Mouse (Mus musculus): ENCODE measurements at regions not wholly inside any gene's neighbourhood (a gene's known extent, or its start where the extent isn't known, plus 50 kb on each side); places are given as distances from the start of the nearest gene placed in this dataset.

DNA sequence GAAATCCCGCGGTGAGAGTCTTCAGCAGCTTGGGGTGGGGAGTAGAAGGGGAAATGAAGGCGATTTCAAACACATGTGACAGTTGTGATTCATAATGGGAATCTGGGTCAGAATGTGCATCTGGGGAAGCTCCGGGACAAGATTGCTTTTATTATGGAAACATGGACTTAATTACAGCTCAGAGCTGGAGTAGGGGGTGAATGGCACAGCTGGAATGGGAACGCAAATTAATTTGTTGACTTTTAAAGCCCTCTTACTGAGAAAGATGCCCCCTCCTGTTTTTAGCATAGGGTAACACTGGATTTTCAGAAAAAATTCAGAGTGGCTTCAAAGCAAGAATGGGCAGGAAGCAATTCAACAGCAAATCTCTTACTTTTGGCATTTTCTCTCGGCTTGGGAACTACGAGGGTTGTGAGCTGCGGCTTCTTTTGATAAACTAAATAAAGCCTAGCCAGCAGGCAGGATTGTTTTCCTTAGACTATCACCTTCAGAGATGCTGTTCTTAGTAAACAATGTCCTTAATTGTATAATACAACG lies 501.0 kb downstream of the Nyap2 start:
- Histone ChIP-seq H3K4me3 (ENCODE audit: insufficient read depth, poor library complexity, severe bottlenecking) (no peak overlapping the region), H3K79me3 (ENCODE audit: low read depth) (no peaks in the 10 kb centered on the region), H3K79me2 (ENCODE audit: control insufficient read depth, insufficient read depth) (no peaks in the 10 kb centered on the region), H3K36me3 (ENCODE audit: control insufficient read depth, insufficient read depth) (no peaks in the 10 kb centered on the region), H3ac (ENCODE audit: control insufficient read depth, insufficient read length, low read depth) (no peak overlapping the region), H3K27me3 (ENCODE audit: control insufficient read depth, insufficient read depth, insufficient read length) (no peaks in the 10 kb centered on the region)
- TF ChIP-seq USF1 (IDR thresholded peaks at IDR 0.05; ENCODE audit: low read depth) = no peak
- no peak for TF ChIP-seq MAX (IDR thresholded peaks at IDR 0.05)
- TF ChIP-seq MYOG (IDR thresholded peaks at IDR 0.05; ENCODE audit: control insufficient read depth, extremely low read depth, insufficient read length) = no peak
- TF ChIP-seq CEBPB (IDR thresholded peaks at IDR 0.05; ENCODE audit: low read depth) = no peak
- no peak for TF ChIP-seq CTCF (IDR thresholded peaks at IDR 0.05; ENCODE audit: control insufficient read depth, insufficient read depth, insufficient read length)
- no peak for TF ChIP-seq FOSL1 (IDR thresholded peaks at IDR 0.05; ENCODE audit: insufficient read depth, low read length, poor library complexity, severe bottlenecking)
- TF ChIP-seq MYOD1 (IDR thresholded peaks at IDR 0.05; ENCODE audit: control insufficient read depth, insufficient read length, low read depth) = no peak

DNA sequence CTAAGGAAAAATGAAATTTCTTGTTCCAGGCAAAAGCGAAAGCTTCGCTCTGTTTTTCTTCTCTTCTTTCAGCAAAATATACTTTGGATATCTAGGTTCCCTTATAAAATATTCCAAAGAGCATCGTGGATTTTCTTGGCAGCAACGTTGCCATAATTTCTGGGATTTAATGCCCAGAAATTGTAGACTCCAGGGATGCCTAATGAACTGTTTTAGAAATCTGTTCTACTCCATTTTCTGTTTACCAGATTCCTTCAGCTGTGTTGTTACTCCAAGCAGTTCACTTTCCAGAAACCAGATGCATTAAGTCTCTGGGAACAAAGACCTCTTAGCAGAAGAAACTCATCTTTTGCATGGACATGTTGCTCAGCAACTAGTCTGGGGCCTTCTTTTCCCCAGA lies 504.5 kb downstream of the Nyap2 start:
- no peaks in the 10 kb centered on the region for H3K36me3 ChIP-seq (ENCODE audit: control insufficient read depth, insufficient read depth)
- H3ac ChIP-seq (ENCODE audit: control insufficient read depth, insufficient read length, low read depth) = no peak overlapping the region
- H3K4me3 ChIP-seq (ENCODE audit: insufficient read depth, poor library complexity, severe bottlenecking) = no peak overlapping the region
- no peaks in the 10 kb centered on the region for H3K79me2 ChIP-seq (ENCODE audit: control insufficient read depth, insufficient read depth)
- TF ChIP-seq MAX (IDR thresholded peaks at IDR 0.05) (no peak), USF1 (IDR thresholded peaks at IDR 0.05; ENCODE audit: low read depth) (no peak), MYOD1 (IDR thresholded peaks at IDR 0.05; ENCODE audit: control insufficient read depth, insufficient read length, low read depth) (no peak), CEBPB (IDR thresholded peaks at IDR 0.05; ENCODE audit: low read depth) (no peak), MYOG (IDR thresholded peaks at IDR 0.05; ENCODE audit: control insufficient read depth, extremely low read depth, insufficient read length) (no peak), FOSL1 (IDR thresholded peaks at IDR 0.05; ENCODE audit: insufficient read depth, low read length, poor library complexity, severe bottlenecking) (no peak)
- H3K27me3 ChIP-seq (ENCODE audit: control insufficient read depth, insufficient read depth, insufficient read length) = no peaks in the 10 kb centered on the region
- no peaks in the 10 kb centered on the region for H3K79me3 ChIP-seq (ENCODE audit: low read depth)

DNA sequence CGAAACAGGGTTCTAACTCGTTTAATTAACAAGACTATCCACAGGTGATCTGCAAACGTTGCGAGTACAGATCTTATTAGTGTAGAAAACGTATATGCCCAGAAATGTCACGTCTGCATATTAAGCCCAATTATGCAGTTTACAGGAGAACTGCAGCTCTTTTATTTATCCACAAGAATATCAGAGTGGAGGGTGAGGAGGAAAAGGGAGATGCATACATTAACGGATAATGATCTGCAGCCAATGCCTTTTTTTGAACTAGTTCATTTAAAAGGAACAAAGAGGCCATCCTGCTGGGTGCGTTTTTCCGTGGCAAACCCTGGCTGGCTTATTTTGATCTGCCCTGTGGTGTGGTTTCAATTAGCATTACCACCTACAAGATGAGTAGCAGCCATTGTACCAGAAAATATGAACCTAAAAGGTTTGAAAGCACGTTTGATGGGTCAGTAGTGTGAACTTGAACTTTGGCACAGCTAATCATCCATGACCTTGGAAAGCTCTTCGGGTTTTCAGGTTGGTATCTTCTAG lies 511.1 kb downstream of the Nyap2 start:
- Histone ChIP-seq H3K4me3 (ENCODE audit: insufficient read depth, poor library complexity, severe bottlenecking) (no peak overlapping the region), H3K27me3 (ENCODE audit: control insufficient read depth, insufficient read depth, insufficient read length) (no peaks in the 10 kb centered on the region), H3K36me3 (ENCODE audit: control insufficient read depth, insufficient read depth) (no peaks in the 10 kb centered on the region), H3K79me2 (ENCODE audit: control insufficient read depth, insufficient read depth) (no peaks in the 10 kb centered on the region), H3ac (ENCODE audit: control insufficient read depth, insufficient read length, low read depth) (no peak overlapping the region), H3K79me3 (ENCODE audit: low read depth) (no peaks in the 10 kb centered on the region)
- TF ChIP-seq CTCF (IDR thresholded peaks at IDR 0.05; ENCODE audit: control insufficient read depth, insufficient read depth, insufficient read length) (no peak), USF1 (IDR thresholded peaks at IDR 0.05; ENCODE audit: low read depth) (no peak), MYOG (IDR thresholded peaks at IDR 0.05; ENCODE audit: control insufficient read depth, extremely low read depth, insufficient read length) (no peak), CEBPB (IDR thresholded peaks at IDR 0.05; ENCODE audit: low read depth) (no peak), FOSL1 (IDR thresholded peaks at IDR 0.05; ENCODE audit: insufficient read depth, low read length, poor library complexity, severe bottlenecking) (no peak), MAX (IDR thresholded peaks at IDR 0.05) (no peak), MYOD1 (IDR thresholded peaks at IDR 0.05; ENCODE audit: control insufficient read depth, insufficient read length, low read depth) (no peak)

DNA sequence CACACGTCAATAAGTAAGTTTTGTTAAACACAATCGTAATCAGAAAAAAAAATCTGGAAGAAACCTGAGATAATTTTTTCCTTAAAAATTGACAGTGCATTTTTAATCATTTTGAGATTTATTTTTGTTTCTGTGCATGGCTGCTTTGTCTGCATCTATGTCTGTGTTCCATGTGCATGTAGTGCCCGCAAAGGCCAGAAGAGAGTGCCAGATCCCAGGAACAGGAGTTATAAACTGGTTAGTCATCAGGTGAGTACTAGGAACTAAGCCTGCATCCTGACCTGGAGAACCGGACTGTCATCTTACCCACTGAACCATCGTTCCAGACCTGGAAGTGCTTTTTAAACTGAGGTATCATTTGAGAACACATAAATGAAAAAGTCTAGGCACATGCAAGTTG lies 514.9 kb downstream of the Nyap2 start:
- Histone ChIP-seq H3ac (ENCODE audit: control insufficient read depth, insufficient read length, low read depth) (no peak overlapping the region), H3K4me3 (ENCODE audit: insufficient read depth, poor library complexity, severe bottlenecking) (no peak overlapping the region), H3K79me3 (ENCODE audit: low read depth) (no peaks in the 10 kb centered on the region), H3K36me3 (ENCODE audit: control insufficient read depth, insufficient read depth) (no peaks in the 10 kb centered on the region), H3K79me2 (ENCODE audit: control insufficient read depth, insufficient read depth) (no peaks in the 10 kb centered on the region), H3K27me3 (ENCODE audit: control insufficient read depth, insufficient read depth, insufficient read length) (no peaks in the 10 kb centered on the region)
- no peak for TF ChIP-seq MAX (IDR thresholded peaks at IDR 0.05)
- TF ChIP-seq USF1 (IDR thresholded peaks at IDR 0.05; ENCODE audit: low read depth) = no peak
- no peak for TF ChIP-seq FOSL1 (IDR thresholded peaks at IDR 0.05; ENCODE audit: insufficient read depth, low read length, poor library complexity, severe bottlenecking)
- TF ChIP-seq CTCF (IDR thresholded peaks at IDR 0.05; ENCODE audit: control insufficient read depth, insufficient read depth, insufficient read length) = no peak
- no peak for TF ChIP-seq MYOD1 (IDR thresholded peaks at IDR 0.05; ENCODE audit: control insufficient read depth, insufficient read length, low read depth)
- no peak for TF ChIP-seq CEBPB (IDR thresholded peaks at IDR 0.05; ENCODE audit: low read depth)
- no peak for TF ChIP-seq MYOG (IDR thresholded peaks at IDR 0.05; ENCODE audit: control insufficient read depth, extremely low read depth, insufficient read length)

DNA sequence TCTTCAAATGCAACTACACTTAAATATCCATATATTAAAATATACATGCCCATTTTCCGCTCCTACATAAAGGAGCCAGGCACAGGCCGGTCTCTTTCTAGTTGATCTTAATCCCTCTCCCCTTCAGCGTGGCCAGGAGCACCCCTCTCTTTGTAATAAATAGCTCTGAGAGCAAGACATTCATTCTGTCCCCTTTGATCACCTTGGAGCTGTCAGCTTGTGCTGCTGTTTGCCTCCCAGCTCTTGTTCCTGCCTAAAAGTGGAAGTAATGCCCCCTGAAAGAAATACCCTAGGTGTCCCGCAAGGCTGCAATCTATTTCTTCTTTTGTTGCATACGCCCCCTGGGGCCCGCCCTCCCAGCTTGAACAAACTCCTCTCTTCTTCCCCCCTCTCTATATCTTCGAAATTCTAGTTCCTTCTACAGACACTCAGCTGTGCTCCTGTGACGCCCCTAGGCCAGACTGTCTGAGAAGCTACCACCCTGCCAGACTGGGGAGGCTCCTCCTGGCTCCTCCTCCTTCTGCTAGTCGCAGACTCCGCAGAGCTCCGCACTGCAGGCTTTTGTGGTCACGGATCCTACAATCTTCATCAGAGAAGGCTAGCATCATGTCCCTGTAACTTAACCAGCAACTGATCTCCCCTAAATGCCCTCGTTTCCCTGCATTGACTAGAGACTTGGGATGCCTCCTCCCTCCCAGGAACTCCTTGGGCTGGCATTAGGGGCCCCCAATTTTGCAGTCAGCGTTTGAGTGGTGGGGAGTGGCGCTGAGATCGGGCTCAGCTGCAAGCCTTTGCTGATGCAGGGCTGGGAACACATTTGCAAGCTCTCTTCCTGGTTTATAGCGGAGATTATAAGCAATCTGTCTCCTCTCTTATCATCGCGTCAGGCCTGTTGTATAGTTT lies 516.8 kb downstream of the Nyap2 start:
- Histone ChIP-seq H3K36me3 (ENCODE audit: control insufficient read depth, insufficient read depth) (no peaks in the 10 kb centered on the region), H3K79me2 (ENCODE audit: control insufficient read depth, insufficient read depth) (no peaks in the 10 kb centered on the region), H3K4me3 (ENCODE audit: insufficient read depth, poor library complexity, severe bottlenecking) (no peak overlapping the region), H3ac (ENCODE audit: control insufficient read depth, insufficient read length, low read depth) (no peak overlapping the region), H3K79me3 (ENCODE audit: low read depth) (no peaks in the 10 kb centered on the region), H3K27me3 (ENCODE audit: control insufficient read depth, insufficient read depth, insufficient read length) (no peaks in the 10 kb centered on the region)
- no peak for TF ChIP-seq CTCF (IDR thresholded peaks at IDR 0.05; ENCODE audit: control insufficient read depth, insufficient read depth, insufficient read length)
- TF ChIP-seq USF1 (IDR thresholded peaks at IDR 0.05; ENCODE audit: low read depth) = no peak
- TF ChIP-seq MYOG (IDR thresholded peaks at IDR 0.05; ENCODE audit: control insufficient read depth, extremely low read depth, insufficient read length) = no peak
- TF ChIP-seq MYOD1 (IDR thresholded peaks at IDR 0.05; ENCODE audit: control insufficient read depth, insufficient read length, low read depth) = no peak
- no peak for TF ChIP-seq MAX (IDR thresholded peaks at IDR 0.05)
- no peak for TF ChIP-seq CEBPB (IDR thresholded peaks at IDR 0.05; ENCODE audit: low read depth)
- TF ChIP-seq FOSL1 (IDR thresholded peaks at IDR 0.05; ENCODE audit: insufficient read depth, low read length, poor library complexity, severe bottlenecking) = no peak
